8 mouse cellular contexts compared by ENCODE assay signal in genomic region chr10:43221659-43222058, GRCm38 (mm10). TPM values are rescaled to one million over a fixed set of nuclear protein-coding genes. Genes with fewer than 3 reads are reported as not detected.
A peak's percentile ranks its signal among the peaks of the same experiment; 100 is the strongest.
DNase-seq lines count a peak whose midpoint lies in the region; ATAC-seq lines count a peak whose summit lies in the region.

No protein-coding gene starts in this region.

- peak; percentile 64 for DNase-seq in cerebellum, adult 11-12 months
- DNase-seq in cerebellum, adult 9-11 months, result no peak
- DNase-seq in thymus, adult 18-20 months, result peak; percentile 34 to 37
- DNase-seq in thymus, postnatal 25 days, result no peak
- no peak for DNase-seq in limb, embryonic 10.5 days (ENCODE audit: low spot score)

- WGBS in limb, embryonic 10.5 days, result under 1% methylated on average over 25 of the region's 25 CpGs
- WGBS in midbrain, embryonic 12.5 days, result under 1% methylated on average over 25 of the region's 25 CpGs

- H3K4me3 ChIP-seq in limb, embryonic 10.5 days, result peak overlapping the region; percentile 82
- peak overlapping the region; percentile 68 for H3K4me3 ChIP-seq in midbrain, embryonic 12.5 days

- H3K27ac ChIP-seq in limb, embryonic 10.5 days, result peak overlapping the region; percentile 95
- H3K27ac ChIP-seq in midbrain, embryonic 12.5 days (replicated peaks), result peak overlapping the region; percentile 90

- peak; percentile 33 for ATAC-seq in granulocyte monocyte progenitor cell, adult 5-6 weeks (replicated peaks; ENCODE audit: poor library complexity, severe bottlenecking)
- ATAC-seq in midbrain, embryonic 12.5 days (ENCODE audit: low FRiP score, low read depth), result peak; percentile 39
- ATAC-seq in monocyte, adult 5-6 weeks (replicated peaks; ENCODE audit: insufficient number of reproducible peaks, low FRiP score, low TSS enrichment, poor library complexity, severe bottlenecking), result no peak

- H3K36me3 ChIP-seq in limb, embryonic 10.5 days, result peaks cover 5% of the 10 kb centered on the region; the same call in 1 of the 2 replicates
- H3K36me3 ChIP-seq in midbrain, embryonic 12.5 days, result no peaks in the 10 kb centered on the region

- no peaks in the 10 kb centered on the region for H3K27me3 ChIP-seq in limb, embryonic 10.5 days (ENCODE audit: low read depth, poor library complexity, severe bottlenecking)
- H3K27me3 ChIP-seq in midbrain, embryonic 12.5 days, result no peaks in the 10 kb centered on the region

- peak overlapping the region; percentile 97 for H3K4me2 ChIP-seq in midbrain, embryonic 12.5 days (replicated peaks)

- H3K9ac ChIP-seq in midbrain, embryonic 12.5 days (replicated peaks), result peak overlapping the region; percentile 76

- H3K4me1 ChIP-seq in limb, embryonic 10.5 days, result peaks cover 11% of the 10 kb centered on the region
- peaks cover 12% of the 10 kb centered on the region for H3K4me1 ChIP-seq in midbrain, embryonic 12.5 days

- no peaks in the 10 kb centered on the region for H3K9me3 ChIP-seq in limb, embryonic 10.5 days (replicated peaks)
- no peaks in the 10 kb centered on the region for H3K9me3 ChIP-seq in midbrain, embryonic 12.5 days

RNA-seq across cellular contexts. Expression of gene Pdss2, which starts 0.4 kb away (rescaled TPM):
- total RNA-seq in granulocyte monocyte progenitor cell, adult 5-6 weeks (2014; fragmentation: Nextera tagmentation), result 6.9 and 10.1 TPM in 2 replicates
- 13.3 and 22.9 TPM in 2 replicates for total RNA-seq in granulocyte monocyte progenitor cell, adult 5-6 weeks (2017)
- polyA plus RNA-seq in limb, embryonic 10.5 days (2016; fragmentation: Nextera tagmentation; extraction: Ambion mirVana), result 14.5 and 14.8 TPM in 2 replicates
- polyA plus RNA-seq in midbrain, embryonic 12.5 days (2016; fragmentation: Nextera tagmentation; extraction: Ambion mirVana), result 15.9 and 17.3 TPM in 2 replicates
- 4.7 to 13.1 TPM (median 6.2 TPM) in 3 replicates for total RNA-seq in monocyte, adult 5-6 weeks (2017)

RNA-seq across cellular contexts. Expression of gene 9030612E09Rik, which starts 47.2 kb away (rescaled TPM):
- total RNA-seq in granulocyte monocyte progenitor cell, adult 5-6 weeks (2014; fragmentation: Nextera tagmentation), result not detected in 2 replicates
- not detected in 2 replicates for total RNA-seq in granulocyte monocyte progenitor cell, adult 5-6 weeks (2017)
- polyA plus RNA-seq in limb, embryonic 10.5 days (2016; fragmentation: Nextera tagmentation; extraction: Ambion mirVana), result 0.30 and 0.83 TPM in 2 replicates
- 1.9 and 2.2 TPM in 2 replicates for polyA plus RNA-seq in midbrain, embryonic 12.5 days (2016; fragmentation: Nextera tagmentation; extraction: Ambion mirVana)
- total RNA-seq in monocyte, adult 5-6 weeks (2017), result not detected in 3 replicates

RNA-seq across cellular contexts. Expression of gene Sobp, which starts 47.3 kb away (rescaled TPM):
- total RNA-seq in granulocyte monocyte progenitor cell, adult 5-6 weeks (2014; fragmentation: Nextera tagmentation), result not detected in 2 replicates
- total RNA-seq in granulocyte monocyte progenitor cell, adult 5-6 weeks (2017), result not detected in 2 replicates
- 1.4 and 2.3 TPM in 2 replicates for polyA plus RNA-seq in limb, embryonic 10.5 days (2016; fragmentation: Nextera tagmentation; extraction: Ambion mirVana)
- polyA plus RNA-seq in midbrain, embryonic 12.5 days (2016; fragmentation: Nextera tagmentation; extraction: Ambion mirVana), result 9.2 and 11.9 TPM in 2 replicates
- not detected in 3 replicates for total RNA-seq in monocyte, adult 5-6 weeks (2017)

Comparison
In these comparisons a context has a peak if more than half of its experiments do, and no peak if none do; other contexts are left out.
1. DNase-seq: peak in cerebellum, adult 11-12 months (single experiment) and thymus, adult 18-20 months (2 of 2); none in cerebellum, adult 9-11 months (single experiment), thymus, postnatal 25 days (single experiment) and limb, embryonic 10.5 days (single experiment).